Mouse (Mus musculus): ENCODE measurements around the gene Eif6. TPM values are rescaled to one million over a fixed set of nuclear protein-coding genes. Genes with fewer than 3 reads are reported as not detected.

The Eif6 gene
- polyA plus RNA-seq, 1 experiment = 340 TPM

DNA sequence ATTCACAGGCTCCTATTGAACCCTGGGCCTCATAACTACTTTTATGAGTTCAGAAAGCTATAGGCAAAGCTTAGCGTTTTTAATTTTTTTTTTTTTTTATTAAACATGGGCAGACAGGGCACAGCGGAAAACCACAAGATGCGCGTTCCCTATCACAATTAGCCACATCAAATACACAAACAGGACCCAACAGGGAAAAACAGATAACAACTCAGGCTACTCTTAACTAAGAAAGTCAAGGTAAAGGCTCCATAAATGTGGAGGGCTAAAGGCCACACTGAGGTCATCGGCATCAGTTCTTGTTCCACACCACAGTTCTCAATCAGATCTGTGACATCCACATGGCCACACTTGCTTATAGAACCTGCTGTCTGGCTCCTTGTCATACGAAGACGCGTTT, 41.6 kb upstream of the Eif6 start:
- no peaks in the 10 kb centered on the region for H3K36me3 ChIP-seq (ENCODE audit: control insufficient read depth, insufficient read depth)

DNA sequence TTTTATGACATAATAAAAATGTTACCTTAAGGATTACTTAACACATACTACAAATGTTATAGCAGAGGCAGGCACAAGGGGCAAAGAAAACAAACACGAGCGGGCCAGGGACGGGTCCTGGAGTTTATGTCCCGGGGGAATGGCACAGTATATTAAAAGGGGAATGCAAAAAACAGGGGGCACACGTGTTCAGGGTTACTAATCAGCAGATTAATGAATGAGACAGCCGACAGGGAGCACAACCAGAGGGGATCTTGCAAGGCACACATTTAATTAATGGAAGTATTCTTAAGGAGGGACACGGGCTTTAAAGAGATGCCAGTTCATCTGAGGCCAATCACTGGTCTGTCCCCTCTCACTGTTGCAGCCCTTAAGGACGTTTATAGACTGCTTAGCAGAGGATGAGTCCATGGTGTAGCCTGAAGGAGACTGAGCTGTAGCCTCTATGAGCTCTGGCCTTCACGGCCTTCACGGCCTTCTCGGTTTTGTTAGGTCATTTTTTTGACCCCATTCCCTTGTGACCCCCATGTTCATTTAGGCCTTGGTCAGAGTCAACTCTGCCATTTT, 36.7 kb upstream of the Eif6 start:
- Histone ChIP-seq H3K36me3 (ENCODE audit: control insufficient read depth, insufficient read depth) (peaks cover 10% of the 10 kb centered on the region), H3K79me2 (ENCODE audit: control insufficient read depth, insufficient read depth) (no peaks in the 10 kb centered on the region), H3ac (ENCODE audit: control insufficient read depth, insufficient read length, low read depth) (no peak overlapping the region), H3K27me3 (ENCODE audit: control insufficient read depth, insufficient read depth, insufficient read length) (no peaks in the 10 kb centered on the region), H3K79me3 (ENCODE audit: low read depth) (no peaks in the 10 kb centered on the region), H3K4me3 (ENCODE audit: insufficient read depth, poor library complexity, severe bottlenecking) (no peak overlapping the region)
- TF ChIP-seq USF1 (IDR thresholded peaks at IDR 0.05; ENCODE audit: low read depth) = no peak

More for the DNA sequence above, 41.6 kb upstream of the Eif6 start:
- TF ChIP-seq MYOG (IDR thresholded peaks at IDR 0.05; ENCODE audit: control insufficient read depth, extremely low read depth, insufficient read length) (no peak), MAX (IDR thresholded peaks at IDR 0.05) (no peak), CTCF (IDR thresholded peaks at IDR 0.05; ENCODE audit: control insufficient read depth, insufficient read depth, insufficient read length) (no peak), USF1 (IDR thresholded peaks at IDR 0.05; ENCODE audit: low read depth) (no peak), MYOD1 (IDR thresholded peaks at IDR 0.05; ENCODE audit: control insufficient read depth, insufficient read length, low read depth) (no peak), CEBPB (IDR thresholded peaks at IDR 0.05; ENCODE audit: low read depth) (no peak), FOSL1 (IDR thresholded peaks at IDR 0.05; ENCODE audit: insufficient read depth, low read length, poor library complexity, severe bottlenecking) (no peak)
- no peak overlapping the region for H3ac ChIP-seq (ENCODE audit: control insufficient read depth, insufficient read length, low read depth)
- H3K4me3 ChIP-seq (ENCODE audit: insufficient read depth, poor library complexity, severe bottlenecking) = no peak overlapping the region
- H3K79me2 ChIP-seq (ENCODE audit: control insufficient read depth, insufficient read depth) = no peaks in the 10 kb centered on the region
- no peaks in the 10 kb centered on the region for H3K27me3 ChIP-seq (ENCODE audit: control insufficient read depth, insufficient read depth, insufficient read length)
- no peaks in the 10 kb centered on the region for H3K79me3 ChIP-seq (ENCODE audit: low read depth)

DNA sequence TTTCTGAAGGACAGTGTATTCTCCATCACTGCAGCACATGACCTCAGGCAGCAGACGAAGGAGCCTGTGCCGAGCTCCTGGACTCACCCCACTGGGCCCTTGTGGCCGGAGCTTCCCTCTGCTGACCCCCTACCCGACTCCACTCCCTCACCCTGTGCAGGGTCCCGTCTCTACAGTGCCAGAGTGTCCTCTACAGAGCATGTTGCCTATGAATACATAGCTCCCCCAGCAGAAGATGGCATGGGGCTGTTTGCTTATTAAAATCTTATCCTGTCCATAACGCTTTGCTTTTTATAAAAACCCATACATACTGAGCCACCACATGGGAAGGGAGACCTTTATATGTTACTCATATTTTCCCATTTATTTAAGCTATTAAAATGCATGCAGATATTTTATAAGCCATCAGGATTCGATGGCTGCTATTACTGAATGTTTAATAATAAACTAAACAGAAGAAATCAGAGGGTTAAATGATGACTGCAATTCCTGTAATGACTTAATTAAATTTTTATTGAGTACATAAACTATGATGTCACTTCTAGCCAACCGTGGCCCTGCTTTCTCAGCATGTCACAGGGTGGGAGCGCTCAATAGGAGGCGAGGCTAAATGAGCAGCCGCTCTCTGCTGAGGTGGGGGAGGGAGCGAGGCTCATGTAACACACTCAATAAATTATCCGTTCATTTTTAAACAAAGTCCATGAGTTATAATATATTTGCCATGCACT, 36.0 kb upstream of the Eif6 start:
- Histone ChIP-seq H3ac (ENCODE audit: control insufficient read depth, insufficient read length, low read depth) (no peak overlapping the region), H3K27me3 (ENCODE audit: control insufficient read depth, insufficient read depth, insufficient read length) (no peaks in the 10 kb centered on the region), H3K79me2 (ENCODE audit: control insufficient read depth, insufficient read depth) (no peaks in the 10 kb centered on the region), H3K79me3 (ENCODE audit: low read depth) (no peaks in the 10 kb centered on the region), H3K36me3 (ENCODE audit: control insufficient read depth, insufficient read depth) (peaks cover 10% of the 10 kb centered on the region), H3K4me3 (ENCODE audit: insufficient read depth, poor library complexity, severe bottlenecking) (no peak overlapping the region)
- TF ChIP-seq CEBPB (IDR thresholded peaks at IDR 0.05; ENCODE audit: low read depth) (no peak), FOSL1 (IDR thresholded peaks at IDR 0.05; ENCODE audit: insufficient read depth, low read length, poor library complexity, severe bottlenecking) (no peak), MAX (IDR thresholded peaks at IDR 0.05) (no peak), MYOG (IDR thresholded peaks at IDR 0.05; ENCODE audit: control insufficient read depth, extremely low read depth, insufficient read length) (no peak), CTCF (IDR thresholded peaks at IDR 0.05; ENCODE audit: control insufficient read depth, insufficient read depth, insufficient read length) (no peak), USF1 (IDR thresholded peaks at IDR 0.05; ENCODE audit: low read depth) (no peak), MYOD1 (IDR thresholded peaks at IDR 0.05; ENCODE audit: control insufficient read depth, insufficient read length, low read depth) (no peak)

DNA sequence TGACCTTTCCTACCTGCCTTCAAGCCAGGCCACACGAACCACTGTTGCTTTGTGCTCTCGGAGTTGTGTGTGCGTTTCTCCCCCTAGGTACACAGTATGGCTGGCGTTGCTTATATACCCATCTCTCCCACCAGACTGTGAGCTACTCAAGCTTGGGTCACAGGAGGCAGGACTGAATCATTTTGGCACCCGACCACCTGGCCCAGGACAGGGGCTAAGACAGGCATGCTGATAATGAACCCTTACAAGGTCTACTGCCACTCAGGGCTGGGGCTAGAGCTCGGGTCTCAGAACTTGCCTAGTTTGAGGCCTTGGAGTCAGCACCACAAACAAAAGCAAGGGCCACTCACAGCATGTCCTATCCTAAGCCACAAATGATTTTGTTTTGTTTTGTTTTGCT, 34.9 kb upstream of the Eif6 start:
- no peaks in the 10 kb centered on the region for H3K79me3 ChIP-seq (ENCODE audit: low read depth)
- TF ChIP-seq CTCF (IDR thresholded peaks at IDR 0.05; ENCODE audit: control insufficient read depth, insufficient read depth, insufficient read length) (no peak), FOSL1 (IDR thresholded peaks at IDR 0.05; ENCODE audit: insufficient read depth, low read length, poor library complexity, severe bottlenecking) (no peak), MYOD1 (IDR thresholded peaks at IDR 0.05; ENCODE audit: control insufficient read depth, insufficient read length, low read depth) (no peak), USF1 (IDR thresholded peaks at IDR 0.05; ENCODE audit: low read depth) (no peak), CEBPB (IDR thresholded peaks at IDR 0.05; ENCODE audit: low read depth) (no peak), MYOG (IDR thresholded peaks at IDR 0.05; ENCODE audit: control insufficient read depth, extremely low read depth, insufficient read length) (no peak), MAX (IDR thresholded peaks at IDR 0.05) (no peak)
- no peak overlapping the region for H3K4me3 ChIP-seq (ENCODE audit: insufficient read depth, poor library complexity, severe bottlenecking)
- peaks cover 16% of the 10 kb centered on the region for H3K36me3 ChIP-seq (ENCODE audit: control insufficient read depth, insufficient read depth)
- H3K79me2 ChIP-seq (ENCODE audit: control insufficient read depth, insufficient read depth) = no peaks in the 10 kb centered on the region
- H3K27me3 ChIP-seq (ENCODE audit: control insufficient read depth, insufficient read depth, insufficient read length) = no peaks in the 10 kb centered on the region
- no peak overlapping the region for H3ac ChIP-seq (ENCODE audit: control insufficient read depth, insufficient read length, low read depth)

DNA sequence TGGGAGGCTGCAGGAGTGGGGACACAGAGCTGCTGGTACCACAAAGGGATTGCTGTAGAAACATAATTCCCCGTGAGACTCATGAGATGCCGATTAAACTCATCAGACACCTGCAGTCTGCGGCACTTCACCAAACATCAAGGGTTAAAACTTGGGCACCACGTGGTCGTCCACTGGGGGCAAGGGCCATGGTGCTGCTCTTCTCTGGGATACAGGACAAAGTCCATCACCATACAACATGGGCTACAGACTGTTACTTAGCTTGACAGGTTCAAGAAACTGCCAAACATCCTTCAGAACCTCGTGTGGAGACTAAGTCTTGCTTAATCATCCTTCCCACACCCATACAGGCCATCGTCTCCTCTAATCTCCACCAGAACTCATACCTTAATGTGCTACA, 33.4 kb upstream of the Eif6 start:
- TF ChIP-seq USF1 (IDR thresholded peaks at IDR 0.05; ENCODE audit: low read depth) = no peak
- H3K79me3 ChIP-seq (ENCODE audit: low read depth) = no peaks in the 10 kb centered on the region

DNA sequence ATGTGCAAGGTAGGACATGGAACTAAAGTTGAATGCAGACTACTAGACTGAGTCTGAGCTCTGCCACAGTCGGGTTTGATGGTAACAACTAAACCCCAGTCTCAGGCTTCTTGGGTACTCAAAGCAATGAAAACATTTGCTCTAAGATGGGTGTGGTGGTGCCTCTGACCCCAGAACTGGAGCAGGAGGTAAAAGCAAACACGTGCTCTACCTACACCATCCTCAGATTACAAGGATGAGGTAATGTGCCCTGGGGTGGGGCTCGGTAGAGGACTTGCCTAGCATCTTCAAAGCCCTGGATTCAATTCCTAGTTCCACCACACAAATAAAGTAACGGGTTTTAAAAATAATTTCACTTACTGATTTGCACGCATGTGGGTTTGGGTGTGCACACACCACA, 25.8 kb upstream of the Eif6 start:
- H3K27me3 ChIP-seq (ENCODE audit: control insufficient read depth, insufficient read depth, insufficient read length) = no peaks in the 10 kb centered on the region
- H3K4me3 ChIP-seq (ENCODE audit: insufficient read depth, poor library complexity, severe bottlenecking) = no peak overlapping the region
- no peak overlapping the region for H3ac ChIP-seq (ENCODE audit: control insufficient read depth, insufficient read length, low read depth)
- no peaks in the 10 kb centered on the region for H3K79me3 ChIP-seq (ENCODE audit: low read depth)
- TF ChIP-seq MAX (IDR thresholded peaks at IDR 0.05) = no peak
- no peaks in the 10 kb centered on the region for H3K79me2 ChIP-seq (ENCODE audit: control insufficient read depth, insufficient read depth)
- peaks cover 40% of the 10 kb centered on the region for H3K36me3 ChIP-seq (ENCODE audit: control insufficient read depth, insufficient read depth)

More for the DNA sequence above, 33.4 kb upstream of the Eif6 start:
- no peaks in the 10 kb centered on the region for H3K79me2 ChIP-seq (ENCODE audit: control insufficient read depth, insufficient read depth)
- H3ac ChIP-seq (ENCODE audit: control insufficient read depth, insufficient read length, low read depth) = no peak overlapping the region
- no peaks in the 10 kb centered on the region for H3K27me3 ChIP-seq (ENCODE audit: control insufficient read depth, insufficient read depth, insufficient read length)
- H3K36me3 ChIP-seq (ENCODE audit: control insufficient read depth, insufficient read depth) = peaks cover 24% of the 10 kb centered on the region
- H3K4me3 ChIP-seq (ENCODE audit: insufficient read depth, poor library complexity, severe bottlenecking) = no peak overlapping the region
